Mouse (Mus musculus): ENCODE measurements around the gene Matk.

DNA sequence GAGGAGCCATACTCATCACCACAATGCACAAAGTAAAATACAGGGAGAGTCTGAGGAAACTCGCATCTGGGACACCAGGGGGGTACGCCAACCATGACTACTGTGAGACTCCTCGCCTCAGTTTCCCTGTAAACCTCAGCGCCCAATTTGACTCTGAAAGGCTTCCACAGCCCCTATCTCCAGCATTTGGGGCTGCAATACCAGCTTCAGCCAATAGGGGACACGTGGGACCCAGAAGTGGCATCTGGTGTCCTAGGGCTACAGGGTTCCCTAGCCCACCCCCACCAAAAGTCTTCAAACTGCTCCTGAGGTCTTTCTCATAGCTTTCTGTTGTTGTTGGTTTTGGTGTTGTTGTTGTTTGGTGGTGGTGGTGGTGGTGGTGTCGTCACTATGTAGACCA, 35.9 kb downstream of the Matk start:
- peak; percentile 97 for TF ChIP-seq CTCF (conservative IDR thresholded peaks at IDR 0.05; ENCODE audit: low read length)
- TF ChIP-seq NANOG (IDR thresholded peaks at IDR 0.05; ENCODE audit: borderline replicate concordance, low read length), result no peak
- TF ChIP-seq POU5F1 (IDR thresholded peaks at IDR 0.05; ENCODE audit: borderline replicate concordance, low read length), result no peak
